Mouse (Mus musculus) midbrain, embryonic 16.5 days (tissue): Measurements from ENCODE around the gene Esyt3. TPM values are rescaled to one million over a fixed set of nuclear protein-coding genes. Genes with fewer than 3 reads are reported as not detected.

Experiments used
- ATAC-seq: fragments of 200-750 bp; cut with Nextera tagmentation; 2 replicates; pipeline ENCODE4 v1.8.0; 2017; ENCODE audit warnings: moderate TSS enrichment
- H3K27ac ChIP-seq: fragments of 300-500 bp; sonication (generic); 2 replicates; pipeline ENCODE4 v1.5.1; 2014; ENCODE audit warnings: mild to moderate bottlenecking, low read length, mixed read lengths
- H3K27me3 ChIP-seq: fragments of 300-500 bp; sonication (generic); 2 replicates; pipeline ENCODE4 v1.6.1; 2014; ENCODE audit warnings: low read depth, low read length, mixed read lengths; ENCODE audit not compliant: control insufficient read depth, insufficient read depth
- H3K36me3 ChIP-seq: fragments of 300-500 bp; sonication (generic); 2 replicates; pipeline ENCODE4 v1.6.1; 2014; ENCODE audit warnings: mild to moderate bottlenecking, low read length, moderate library complexity, mixed read lengths; ENCODE audit not compliant: control insufficient read depth, insufficient read depth
- H3K4me1 ChIP-seq: fragments of 300-500 bp; sonication (generic); 2 replicates; pipeline ENCODE4 v1.6.1; 2014; ENCODE audit warnings: mild to moderate bottlenecking, low read length, mixed read lengths; ENCODE audit not compliant: control insufficient read depth, insufficient read depth
- H3K4me2 ChIP-seq: fragments of 300-500 bp; sonication (generic); 2 replicates; pipeline ENCODE4 v1.6.1; 2014; ENCODE audit warnings: mild to moderate bottlenecking, low read length, mixed read lengths
- H3K4me3 ChIP-seq: fragments of 300-500 bp; sonication (generic); 2 replicates; pipeline ENCODE4 v1.5.1; 2014; ENCODE audit warnings: low read depth, mild to moderate bottlenecking, low read length, moderate library complexity, mixed read lengths
- H3K9ac ChIP-seq: fragments of 300-500 bp; sonication (generic); 2 replicates; pipeline ENCODE4 v1.6.1; 2014; ENCODE audit warnings: low read depth, low read length, mixed read lengths
- H3K9me3 ChIP-seq: fragments of 300-500 bp; sonication (generic); replicated peaks from 2 replicates; pipeline ENCODE4 v1.6.1; 2014; ENCODE audit warnings: mild to moderate bottlenecking, low read length, mixed read lengths; ENCODE audit not compliant: control insufficient read depth, poor library complexity, severe bottlenecking
- WGBS: fragments of 180-500 bp; shearing (Covaris S2); extraction: QIAGEN DNeasy Blood & Tissue Kit; methylation state at CpG from one replicate; pipeline ENCODE4 v1.1.7; 2014; 5-methylcytosine and 5-hydroxymethylcytosine counted together
- polyA plus RNA-seq: library from polyadenylated mRNA; unstranded; fragments of >200 nt; fragmentation: Nextera tagmentation; extraction: Ambion mirVana; gene quantifications from 2 replicates; pipeline ENCODE4 v1.2.1, GENCODE M21; 2015

Esyt3 gene
- polyA plus RNA-seq, 1 experiment from 2014 or later: 0.99 TPM

GRCm38 (mm10) chr9:99319343-99319951 is 38.9 kb downstream of the Esyt3 start:
- no peak overlapping the region for H3K4me3 ChIP-seq
- H3K9me3 ChIP-seq: no peaks in the 10 kb centered on the region
- H3K4me1 ChIP-seq: no peaks in the 10 kb centered on the region
- H3K36me3 ChIP-seq: no peaks in the 10 kb centered on the region
- H3K27me3 ChIP-seq: no peaks in the 10 kb centered on the region
- no peak overlapping the region for H3K4me2 ChIP-seq
- no peak overlapping the region for H3K9ac ChIP-seq
- no peak for ATAC-seq
- no peak overlapping the region for H3K27ac ChIP-seq
- WGBS: 67% methylated on average over 8 of the region's 8 CpGs

GRCm38 (mm10) chr9:99306226-99306625 is 52.1 kb downstream of the Esyt3 start:
- H3K36me3 ChIP-seq: peaks cover 26% of the 10 kb centered on the region
- no peak for ATAC-seq
- H3K9ac ChIP-seq: no peak overlapping the region
- WGBS: 88% methylated on average over 6 of the region's 6 CpGs
- no peak overlapping the region for H3K27ac ChIP-seq
- H3K4me2 ChIP-seq: no peak overlapping the region
- no peaks in the 10 kb centered on the region for H3K4me1 ChIP-seq
- no peak overlapping the region for H3K4me3 ChIP-seq
- no peaks in the 10 kb centered on the region for H3K27me3 ChIP-seq
- no peaks in the 10 kb centered on the region for H3K9me3 ChIP-seq

GRCm38 (mm10) chr9:99304296-99304695 is 54.1 kb downstream of the Esyt3 start:
- no peak for ATAC-seq
- Histone ChIP-seq H3K36me3 (peaks cover 22% of the 10 kb centered on the region), H3K4me1 (no peaks in the 10 kb centered on the region), H3K27me3 (no peaks in the 10 kb centered on the region), H3K4me3 (no peak overlapping the region), H3K4me2 (no peak overlapping the region), H3K9ac (no peak overlapping the region), H3K9me3 (no peaks in the 10 kb centered on the region), H3K27ac (no peak overlapping the region)
- WGBS: 96% methylated on average over 5 of the region's 5 CpGs

Other genes with a start within 250 kb of the Esyt3 start
- gene Pik3cb, start 217.9 kb downstream of the Esyt3 start, polyA plus RNA-seq: 2.3 and 3.4 TPM in 2 replicates
- gene Faiml, start 121.3 kb downstream of the Esyt3 start, polyA plus RNA-seq: not detected in 2 replicates
- 56.0 and 64.1 TPM in 2 replicates for gene Cep70, start 115.2 kb downstream of the Esyt3 start, polyA plus RNA-seq
- gene Mras, start 78.8 kb upstream of the Esyt3 start, polyA plus RNA-seq: 51.2 and 53.5 TPM in 2 replicates
- 1.3 and 1.4 TPM in 2 replicates for gene Nme9, start 92.9 kb upstream of the Esyt3 start, polyA plus RNA-seq
- gene Armc8, start 210.3 kb upstream of the Esyt3 start, polyA plus RNA-seq: 83.5 and 87.2 TPM in 2 replicates
- 25.3 and 25.6 TPM in 2 replicates for gene Dbr1, start 217.2 kb upstream of the Esyt3 start, polyA plus RNA-seq